Mouse (Mus musculus) G1E (cell line): ENCODE measurements around the gene Kmo.

Source experiments
- CTCF ChIP-seq: IDR thresholded peaks from 2 replicates; pipeline ENCODE4 v1.5.1; 2012; ENCODE audit warnings: low read depth, low read length, inconsistent platforms, mixed read lengths
- GATA2 ChIP-seq: IDR thresholded peaks from 2 replicates; pipeline ENCODE4 v1.6.1; 2012; ENCODE audit warnings: low read depth, low read length, inconsistent platforms, borderline replicate concordance

GRCm38 (mm10) chr1:175648615-175649014, 28.4 kb downstream of the Kmo start:
- TF ChIP-seq CTCF (no peak), GATA2 (no peak)
